Mouse (Mus musculus): Measurements from ENCODE around the gene Ablim1. TPM values are rescaled to one million over a fixed set of nuclear protein-coding genes. Genes with fewer than 3 reads are reported as not detected.

The Ablim1 gene
- polyA plus RNA-seq, 1 experiment = 9.8 TPM

DNA sequence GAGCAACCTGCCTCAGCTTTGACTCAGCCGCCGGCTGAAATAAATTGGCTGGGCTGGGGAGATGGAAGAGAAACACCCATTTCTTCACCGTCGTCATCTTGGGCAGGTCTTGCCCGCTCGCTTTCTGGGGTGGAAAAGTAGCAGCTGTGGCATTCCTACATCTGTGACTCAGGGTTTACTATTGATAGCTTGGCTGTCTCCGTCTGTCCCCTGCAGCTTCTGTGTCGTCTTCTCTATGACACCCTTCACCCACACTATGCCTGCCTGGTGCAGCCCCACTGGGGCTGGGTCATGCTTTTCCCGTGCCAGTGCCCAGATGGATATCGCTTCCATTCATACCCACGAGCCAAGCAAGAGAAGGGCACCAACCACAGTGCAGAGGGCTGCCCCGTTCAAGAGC is 116.2 kb downstream of the Ablim1 start:
- Histone ChIP-seq H3ac (ENCODE audit: control insufficient read depth, insufficient read length, low read depth) (peak overlapping the region; percentile 41), H3K79me2 (ENCODE audit: control insufficient read depth, insufficient read depth) (peaks cover 56% of the 10 kb centered on the region), H3K79me3 (ENCODE audit: low read depth) (peaks cover 8% of the 10 kb centered on the region), H3K36me3 (ENCODE audit: control insufficient read depth, insufficient read depth) (no peaks in the 10 kb centered on the region), H3K27me3 (ENCODE audit: control insufficient read depth, insufficient read depth, insufficient read length) (no peaks in the 10 kb centered on the region), H3K4me3 (ENCODE audit: insufficient read depth, poor library complexity, severe bottlenecking) (no peak overlapping the region)
- TF ChIP-seq MYOD1 (IDR thresholded peaks at IDR 0.05; ENCODE audit: control insufficient read depth, insufficient read length, low read depth) (peak; percentile 83), USF1 (IDR thresholded peaks at IDR 0.05; ENCODE audit: low read depth) (no peak)

DNA sequence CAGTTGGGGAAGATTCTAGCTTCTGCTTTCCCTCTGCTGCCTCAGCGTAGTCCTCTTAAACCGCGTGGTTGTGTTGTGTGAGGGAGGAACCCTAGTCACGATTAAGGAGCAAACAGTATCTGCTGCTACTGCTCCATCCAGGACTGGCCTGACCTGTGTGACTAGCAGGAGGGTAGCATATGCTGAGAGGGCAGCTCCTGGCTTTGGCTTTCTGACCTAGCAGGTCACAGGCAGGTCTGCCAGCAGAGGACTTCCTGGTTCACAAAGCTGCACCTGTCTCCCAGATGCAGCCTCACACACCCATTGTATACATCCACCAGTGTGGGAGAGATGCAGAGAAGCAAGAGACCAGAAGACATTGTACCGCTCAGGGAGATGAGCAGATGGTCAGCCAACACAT is 116.7 kb downstream of the Ablim1 start:
- Histone ChIP-seq H3K4me3 (ENCODE audit: insufficient read depth, poor library complexity, severe bottlenecking) (no peak overlapping the region), H3K36me3 (ENCODE audit: control insufficient read depth, insufficient read depth) (no peaks in the 10 kb centered on the region), H3K27me3 (ENCODE audit: control insufficient read depth, insufficient read depth, insufficient read length) (no peaks in the 10 kb centered on the region), H3K79me3 (ENCODE audit: low read depth) (peaks cover 8% of the 10 kb centered on the region), H3K79me2 (ENCODE audit: control insufficient read depth, insufficient read depth) (peaks cover 56% of the 10 kb centered on the region), H3ac (ENCODE audit: control insufficient read depth, insufficient read length, low read depth) (peak overlapping the region; percentile 56)
- no peak for TF ChIP-seq MYOG (IDR thresholded peaks at IDR 0.05; ENCODE audit: control insufficient read depth, extremely low read depth, insufficient read length)
- TF ChIP-seq MYOD1 (IDR thresholded peaks at IDR 0.05; ENCODE audit: control insufficient read depth, insufficient read length, low read depth) = no peak
- no peak for TF ChIP-seq CEBPB (IDR thresholded peaks at IDR 0.05; ENCODE audit: low read depth)
- no peak for TF ChIP-seq MAX (IDR thresholded peaks at IDR 0.05)
- TF ChIP-seq FOSL1 (IDR thresholded peaks at IDR 0.05; ENCODE audit: insufficient read depth, low read length, poor library complexity, severe bottlenecking) = no peak
- TF ChIP-seq USF1 (IDR thresholded peaks at IDR 0.05; ENCODE audit: low read depth) = no peak
- no peak for TF ChIP-seq CTCF (IDR thresholded peaks at IDR 0.05; ENCODE audit: control insufficient read depth, insufficient read depth, insufficient read length)

DNA sequence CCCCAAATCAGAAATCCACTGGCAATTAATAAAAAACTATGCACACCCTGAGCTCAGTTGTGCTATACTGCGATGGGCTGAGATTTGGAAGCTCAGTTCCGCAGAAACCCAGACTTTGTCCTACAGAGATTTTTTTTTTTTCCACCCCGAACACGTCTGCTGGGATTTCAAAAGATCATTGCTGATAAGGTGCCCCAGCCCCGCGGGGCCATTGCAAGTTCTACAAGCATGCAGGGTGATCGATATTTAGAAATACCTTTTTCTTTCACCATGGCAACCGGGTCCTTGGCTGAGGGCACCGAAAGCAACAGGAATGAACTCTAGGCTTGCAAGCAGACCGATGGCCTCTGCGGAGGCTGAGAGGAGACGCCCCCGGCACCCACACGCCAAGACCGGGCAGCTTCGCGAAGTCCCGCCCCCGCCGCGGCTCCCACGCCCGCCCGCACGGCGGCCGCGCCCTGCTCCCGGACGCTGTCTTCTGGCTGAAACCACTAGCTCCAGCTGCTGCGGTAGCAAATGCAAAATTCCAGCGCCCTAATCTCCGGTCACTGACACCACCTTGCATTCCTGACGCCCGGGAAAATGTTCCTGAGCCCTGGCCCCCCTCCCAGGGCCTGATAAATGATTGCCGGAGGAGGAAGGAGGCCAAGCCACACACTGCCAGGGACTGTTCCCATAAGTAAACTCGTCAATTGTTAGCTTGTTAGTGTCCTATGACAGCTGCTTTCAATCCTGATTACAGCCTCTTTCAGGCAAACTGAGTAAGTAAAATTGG is 117.5 kb downstream of the Ablim1 start:
- peaks cover 8% of the 10 kb centered on the region for H3K79me3 ChIP-seq (ENCODE audit: low read depth)
- peak overlapping the region; percentile 29 for H3K4me3 ChIP-seq (ENCODE audit: insufficient read depth, poor library complexity, severe bottlenecking)
- H3ac ChIP-seq (ENCODE audit: control insufficient read depth, insufficient read length, low read depth) = peak overlapping the region; percentile 46
- H3K27me3 ChIP-seq (ENCODE audit: control insufficient read depth, insufficient read depth, insufficient read length) = no peaks in the 10 kb centered on the region
- H3K36me3 ChIP-seq (ENCODE audit: control insufficient read depth, insufficient read depth) = no peaks in the 10 kb centered on the region
- no peak for TF ChIP-seq CEBPB (IDR thresholded peaks at IDR 0.05; ENCODE audit: low read depth)
- TF ChIP-seq MYOG (IDR thresholded peaks at IDR 0.05; ENCODE audit: control insufficient read depth, extremely low read depth, insufficient read length) = no peak
- peak; percentile 25 for TF ChIP-seq MAX (IDR thresholded peaks at IDR 0.05)
- no peak for TF ChIP-seq CTCF (IDR thresholded peaks at IDR 0.05; ENCODE audit: control insufficient read depth, insufficient read depth, insufficient read length)
- TF ChIP-seq USF1 (IDR thresholded peaks at IDR 0.05; ENCODE audit: low read depth) = no peak
- no peak for TF ChIP-seq FOSL1 (IDR thresholded peaks at IDR 0.05; ENCODE audit: insufficient read depth, low read length, poor library complexity, severe bottlenecking)
- peak; percentile 72 for TF ChIP-seq MYOD1 (IDR thresholded peaks at IDR 0.05; ENCODE audit: control insufficient read depth, insufficient read length, low read depth)
- H3K79me2 ChIP-seq (ENCODE audit: control insufficient read depth, insufficient read depth) = peaks cover 49% of the 10 kb centered on the region

DNA sequence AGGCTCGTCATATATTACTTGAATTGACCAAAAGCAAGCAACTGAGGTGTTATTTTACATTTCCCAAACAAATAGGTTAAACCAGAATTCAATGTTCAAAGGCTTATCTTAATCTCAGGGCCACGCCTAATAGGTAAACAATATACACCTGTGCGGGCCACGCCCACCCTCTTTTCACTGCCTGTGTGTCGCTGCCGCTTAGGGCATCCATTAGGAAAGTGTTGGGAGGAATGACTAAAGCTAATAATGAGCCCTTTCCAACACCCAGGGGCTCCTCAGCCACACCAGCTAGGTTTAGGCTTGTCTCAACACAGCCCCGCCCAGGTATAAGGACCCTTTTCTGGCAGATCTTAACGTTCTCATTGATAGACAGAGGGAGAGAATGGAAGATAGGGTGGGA is 118.1 kb downstream of the Ablim1 start:
- Histone ChIP-seq H3K79me3 (ENCODE audit: low read depth) (peaks cover 6% of the 10 kb centered on the region), H3ac (ENCODE audit: control insufficient read depth, insufficient read length, low read depth) (no peak overlapping the region), H3K27me3 (ENCODE audit: control insufficient read depth, insufficient read depth, insufficient read length) (no peaks in the 10 kb centered on the region), H3K79me2 (ENCODE audit: control insufficient read depth, insufficient read depth) (peaks cover 43% of the 10 kb centered on the region), H3K4me3 (ENCODE audit: insufficient read depth, poor library complexity, severe bottlenecking) (peak overlapping the region; percentile 29), H3K36me3 (ENCODE audit: control insufficient read depth, insufficient read depth) (no peaks in the 10 kb centered on the region)
- TF ChIP-seq USF1 (IDR thresholded peaks at IDR 0.05; ENCODE audit: low read depth) (no peak), MYOG (IDR thresholded peaks at IDR 0.05; ENCODE audit: control insufficient read depth, extremely low read depth, insufficient read length) (no peak), CTCF (IDR thresholded peaks at IDR 0.05; ENCODE audit: control insufficient read depth, insufficient read depth, insufficient read length) (no peak), CEBPB (IDR thresholded peaks at IDR 0.05; ENCODE audit: low read depth) (no peak), FOSL1 (IDR thresholded peaks at IDR 0.05; ENCODE audit: insufficient read depth, low read length, poor library complexity, severe bottlenecking) (no peak), MAX (IDR thresholded peaks at IDR 0.05) (no peak), MYOD1 (IDR thresholded peaks at IDR 0.05; ENCODE audit: control insufficient read depth, insufficient read length, low read depth) (no peak)

DNA sequence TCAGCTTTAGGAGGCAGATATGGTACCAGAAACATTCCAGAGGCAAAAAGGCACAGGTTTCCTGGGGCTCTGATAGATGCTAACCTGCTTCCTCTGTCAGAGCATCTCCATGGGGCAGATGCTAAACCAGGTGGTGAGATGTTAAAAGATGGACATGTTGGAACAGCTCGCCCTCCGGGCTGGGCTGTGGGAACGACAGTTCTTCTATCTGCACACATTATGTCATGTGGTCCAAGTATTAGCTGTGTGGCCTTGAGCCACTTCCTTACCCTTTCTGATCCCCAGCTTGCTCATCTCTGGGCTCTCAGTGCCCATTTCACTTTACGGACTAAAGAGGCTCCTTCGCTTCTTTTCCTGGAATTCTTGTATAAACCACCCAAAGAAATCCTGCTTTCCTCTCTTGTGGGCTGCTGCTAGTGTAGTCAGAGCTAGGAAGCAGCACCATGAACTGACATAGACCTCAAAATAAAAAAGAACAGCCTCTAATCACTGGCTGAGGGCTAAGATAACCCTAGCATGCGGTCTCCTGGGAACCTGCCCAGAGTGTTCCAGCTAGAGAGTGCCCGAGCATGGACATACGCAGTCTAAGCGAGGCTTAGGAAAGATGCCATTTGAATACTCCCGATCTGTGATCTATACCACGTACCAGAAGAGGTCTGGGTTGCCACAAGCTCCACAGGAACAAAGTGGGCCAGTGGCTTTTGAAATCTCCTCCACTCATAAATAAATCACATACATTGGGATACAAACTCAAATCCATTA is 119.4 kb downstream of the Ablim1 start:
- peaks cover 3% of the 10 kb centered on the region for H3K79me3 ChIP-seq (ENCODE audit: low read depth)
- H3K27me3 ChIP-seq (ENCODE audit: control insufficient read depth, insufficient read depth, insufficient read length) = no peaks in the 10 kb centered on the region
- H3K36me3 ChIP-seq (ENCODE audit: control insufficient read depth, insufficient read depth) = no peaks in the 10 kb centered on the region
- no peak overlapping the region for H3K4me3 ChIP-seq (ENCODE audit: insufficient read depth, poor library complexity, severe bottlenecking)
- no peak for TF ChIP-seq FOSL1 (IDR thresholded peaks at IDR 0.05; ENCODE audit: insufficient read depth, low read length, poor library complexity, severe bottlenecking)
- TF ChIP-seq MYOG (IDR thresholded peaks at IDR 0.05; ENCODE audit: control insufficient read depth, extremely low read depth, insufficient read length) = no peak
- TF ChIP-seq USF1 (IDR thresholded peaks at IDR 0.05; ENCODE audit: low read depth) = no peak
- no peak for TF ChIP-seq CTCF (IDR thresholded peaks at IDR 0.05; ENCODE audit: control insufficient read depth, insufficient read depth, insufficient read length)
- TF ChIP-seq MYOD1 (IDR thresholded peaks at IDR 0.05; ENCODE audit: control insufficient read depth, insufficient read length, low read depth) = no peak
- TF ChIP-seq CEBPB (IDR thresholded peaks at IDR 0.05; ENCODE audit: low read depth) = no peak
- no peak for TF ChIP-seq MAX (IDR thresholded peaks at IDR 0.05)
- peaks cover 49% of the 10 kb centered on the region for H3K79me2 ChIP-seq (ENCODE audit: control insufficient read depth, insufficient read depth)
- no peak overlapping the region for H3ac ChIP-seq (ENCODE audit: control insufficient read depth, insufficient read length, low read depth)

Data from C2C12 (cell line).